Mouse (Mus musculus): ENCODE measurements around the gene Nbl1.

Gene Nbl1

DNA sequence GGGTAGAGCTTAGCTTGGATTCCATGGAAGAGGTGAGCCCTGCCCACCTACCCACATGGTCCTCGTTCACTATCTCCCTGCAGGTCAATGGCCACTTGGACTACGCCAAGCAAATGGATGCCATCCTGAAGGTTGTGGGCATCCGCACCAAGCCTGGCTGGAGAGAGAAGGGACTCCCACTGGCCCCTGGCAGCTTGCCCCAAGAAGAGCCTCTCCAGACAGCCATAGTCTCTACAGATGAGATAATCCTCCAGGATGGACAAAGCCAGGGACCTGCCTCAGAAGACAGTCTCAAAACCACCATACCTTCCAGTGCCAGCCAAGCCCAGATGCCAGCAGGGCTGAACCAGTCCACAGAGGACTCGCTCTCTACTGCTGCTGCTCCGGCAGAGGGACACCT lies 34.8 kb downstream of the Nbl1 start:
- no peak for DNase-seq

DNA sequence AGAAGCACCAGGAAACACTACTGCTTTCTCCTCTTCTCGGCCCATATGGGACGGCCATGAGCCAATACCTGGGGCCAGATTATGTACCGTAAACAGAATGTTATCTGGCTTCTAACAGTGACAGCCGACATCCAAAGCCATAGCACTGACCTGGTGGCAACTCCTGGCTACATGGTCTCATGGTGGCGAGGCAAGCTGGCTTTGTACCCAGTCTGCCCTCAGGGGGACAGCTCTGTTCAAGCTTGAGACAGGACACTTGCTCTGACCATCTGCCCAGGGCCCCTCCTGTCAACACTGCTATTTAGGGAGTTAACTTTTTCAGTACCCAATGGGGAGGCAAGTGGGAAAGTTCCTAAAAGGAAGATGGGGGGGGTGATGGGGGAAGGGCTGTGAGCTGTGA lies 35.5 kb downstream of the Nbl1 start:
- DNase-seq: no peak

DNA sequence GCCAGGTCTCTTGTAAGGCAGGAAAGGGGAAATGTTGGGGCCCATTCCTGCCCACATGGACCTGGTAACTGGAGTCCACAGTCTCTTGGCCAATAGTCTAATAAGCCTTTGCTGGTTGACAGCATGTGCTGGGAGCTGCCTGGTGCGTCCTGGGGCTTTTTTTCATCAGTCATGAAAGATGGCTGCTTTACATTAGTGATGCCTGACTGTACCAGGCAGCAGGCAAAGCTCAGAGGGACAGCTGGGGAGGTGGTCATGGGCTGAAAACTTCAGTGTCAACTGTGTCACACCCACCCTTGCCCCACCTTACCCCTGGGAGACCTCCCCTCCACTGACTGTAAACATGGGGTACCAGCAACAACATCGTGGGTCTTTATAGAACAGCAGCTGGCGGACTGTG lies 37.0 kb downstream of the Nbl1 start:
- no peak for DNase-seq

- peak; percentile 60 for DNase-seq
Observed at GRCm38 (mm10) chr4:139055336-139055735, 37.5 kb downstream of the Nbl1 start.

DNA sequence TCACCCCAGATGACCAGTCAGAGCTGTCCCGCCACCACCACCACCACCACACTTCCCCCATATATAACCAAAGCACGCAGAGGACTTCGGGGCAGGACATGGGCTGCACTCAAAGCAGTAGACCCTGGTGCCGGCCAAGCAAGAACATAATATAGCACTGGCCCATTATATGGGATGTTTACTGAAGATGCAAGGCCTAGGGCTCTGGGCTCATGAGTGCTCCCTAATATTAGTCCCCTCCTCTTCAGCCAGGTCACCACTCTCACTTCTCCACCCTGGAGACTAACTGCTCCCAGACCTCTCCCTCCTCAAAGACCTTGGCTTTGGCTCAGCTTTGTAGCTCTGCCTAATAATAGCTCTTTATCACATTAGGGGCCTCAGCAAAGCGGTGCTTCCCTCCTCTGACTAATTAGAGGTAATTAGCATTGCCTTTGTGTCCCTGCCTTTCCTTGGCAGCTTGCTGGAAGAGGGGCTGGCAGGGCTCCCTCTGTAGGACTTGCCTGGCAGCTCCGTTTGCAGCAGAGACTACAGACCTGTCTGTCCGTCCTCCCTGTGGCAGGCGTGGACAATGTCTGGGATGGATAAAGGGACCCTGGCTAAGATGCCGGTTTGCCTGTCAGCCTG lies 38.4 kb downstream of the Nbl1 start:
- DNase-seq: peak; percentile 65

- DNase-seq: no peak
Observed at GRCm38 (mm10) chr4:139053391-139053790, 39.4 kb downstream of the Nbl1 start.

DNA sequence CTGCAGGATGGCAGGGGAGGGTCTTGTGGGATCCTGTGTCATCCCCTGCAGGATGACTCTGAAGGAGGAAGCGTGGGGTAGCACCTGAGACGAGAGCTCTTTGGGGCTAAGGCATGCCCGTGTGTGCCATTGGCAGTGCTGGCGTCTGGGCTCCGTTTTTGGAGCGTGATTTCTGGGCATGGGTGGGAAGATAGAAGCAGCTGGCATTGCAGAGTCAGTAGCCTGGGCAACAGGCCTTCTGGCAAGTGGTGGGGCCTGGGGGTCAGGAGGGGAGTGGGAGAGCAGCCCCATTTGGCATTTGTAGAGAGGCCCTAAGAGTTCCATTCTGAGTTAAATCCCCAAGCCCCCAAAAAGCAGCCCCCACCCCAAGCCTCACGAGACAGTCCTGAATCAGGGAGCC lies 40.0 kb downstream of the Nbl1 start:
- DNase-seq: no peak

DNA sequence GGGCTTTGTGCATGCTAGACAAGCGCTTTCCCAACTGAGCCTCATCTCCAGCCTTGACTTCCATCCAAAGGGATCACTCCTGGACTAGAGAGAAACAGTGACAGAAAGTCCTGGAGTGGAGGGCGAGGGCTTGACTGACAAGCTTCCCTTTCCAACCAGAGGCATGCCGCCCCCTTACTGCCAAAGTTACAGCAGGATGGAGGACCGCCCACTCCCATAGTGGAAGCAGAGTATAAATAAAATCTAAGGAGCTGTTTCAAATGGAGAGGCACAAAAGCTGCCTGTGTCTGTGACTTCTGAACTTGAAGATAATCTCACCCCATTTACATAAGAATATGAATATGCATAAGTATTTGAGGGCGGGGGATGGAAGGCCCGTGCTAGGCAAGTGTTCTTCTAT lies 44.3 kb downstream of the Nbl1 start:
- DNase-seq: no peak

DNA sequence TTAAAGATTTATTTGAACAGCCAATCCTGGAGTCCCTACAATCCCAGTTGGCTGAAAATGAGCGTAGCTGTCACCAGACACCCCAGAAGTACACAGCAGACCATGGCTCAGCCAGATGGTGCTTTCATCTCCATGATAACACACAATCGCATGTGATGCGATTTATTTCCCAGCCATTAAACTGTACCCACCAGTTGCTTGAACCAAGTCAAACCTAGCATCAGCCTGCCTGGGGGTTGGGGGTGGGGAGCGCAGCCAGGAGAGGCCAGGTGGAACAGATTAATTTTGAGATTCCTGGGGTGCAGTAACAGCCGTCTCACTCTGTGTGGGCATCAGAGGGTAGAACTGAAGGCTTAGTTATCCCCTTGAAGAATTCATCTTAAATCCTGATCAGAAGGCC lies 46.4 kb downstream of the Nbl1 start:
- DNase-seq: no peak

DNA sequence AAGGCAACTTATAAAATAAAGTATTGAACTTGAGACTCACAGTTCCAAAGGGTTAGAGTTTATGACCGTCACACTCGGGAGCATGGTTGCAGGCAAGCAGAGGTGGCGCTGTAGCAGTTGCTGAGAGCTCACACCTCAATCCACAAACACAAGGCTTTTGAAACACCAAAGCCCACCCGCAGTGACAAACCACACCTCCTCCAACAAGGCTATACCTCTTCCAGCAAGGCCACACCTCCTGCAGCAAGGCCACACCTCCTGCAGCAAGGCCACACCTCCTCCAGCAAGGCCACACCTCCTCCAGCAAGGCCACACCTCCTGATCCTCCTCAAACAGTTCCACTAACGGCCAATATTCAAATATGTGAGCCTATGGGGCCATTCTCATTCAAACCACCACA lies 48.2 kb downstream of the Nbl1 start:
- DNase-seq: no peak

- DNase-seq: no peak
Observed at GRCm38 (mm10) chr4:139043600-139043999, 49.2 kb downstream of the Nbl1 start.

- DNase-seq: no peak
Observed at GRCm38 (mm10) chr4:139042611-139043010, 50.2 kb downstream of the Nbl1 start.

DNA sequence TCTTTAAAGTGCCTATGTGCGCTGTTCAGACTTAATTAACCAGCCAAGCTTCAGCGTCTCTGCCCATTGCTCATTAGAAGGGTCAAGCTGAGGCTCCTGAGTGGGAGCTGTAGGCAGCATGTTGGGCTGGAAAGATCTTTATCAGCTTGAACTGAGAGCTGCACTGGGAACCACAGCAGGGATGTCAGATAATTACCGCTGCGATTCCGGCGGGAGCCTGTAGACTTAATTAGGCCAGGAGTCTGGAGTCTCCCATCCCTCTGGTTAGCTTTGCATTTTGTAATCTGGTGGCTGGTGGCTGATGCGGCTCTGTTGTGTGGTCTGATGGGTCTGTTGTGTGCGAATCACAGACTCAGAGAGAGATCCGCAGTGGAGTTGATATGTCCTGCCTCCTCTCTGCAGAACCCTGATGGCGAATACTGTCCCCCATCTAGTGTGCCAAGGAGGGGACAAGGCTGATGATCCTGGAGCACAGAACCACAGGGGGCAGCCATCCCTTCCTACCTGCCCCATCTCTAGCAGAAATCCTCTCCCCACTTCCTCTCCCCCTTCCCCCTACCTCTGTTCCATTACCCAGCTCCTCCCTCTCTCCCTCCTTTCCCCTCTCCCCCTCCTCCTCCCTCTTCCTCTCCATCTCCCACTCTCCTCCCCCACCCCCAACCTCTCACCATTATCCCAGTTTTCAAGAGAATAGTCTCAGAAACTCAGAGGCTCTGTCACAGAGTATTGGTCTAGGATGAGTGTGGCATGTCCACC lies 52.5 kb downstream of the Nbl1 start:
- no peak for DNase-seq

GRCm38 (mm10) chr4:139037795-139038607 lies 54.8 kb downstream of the Nbl1 start:
- DNase-seq: peak; percentile 43

DNA sequence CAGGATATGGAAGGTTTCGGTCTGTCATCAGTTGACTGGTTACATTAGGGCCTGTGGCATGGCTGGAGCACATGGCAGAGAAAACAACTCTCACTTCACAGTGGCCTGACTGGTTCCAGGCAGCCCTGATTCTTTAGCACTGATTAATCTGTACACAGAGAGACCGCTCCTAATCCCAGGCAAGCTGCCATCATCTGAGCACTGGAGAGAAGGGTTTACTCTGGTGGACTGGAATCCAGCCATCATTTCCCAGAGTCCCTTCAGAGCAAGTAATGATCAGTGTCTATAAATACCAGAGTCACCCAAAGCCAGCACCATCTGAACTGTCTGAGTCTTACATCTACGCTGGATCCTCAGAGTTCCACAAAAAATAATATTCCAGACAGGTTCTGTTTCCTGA lies 57.0 kb downstream of the Nbl1 start:
- no peak for DNase-seq

GRCm38 (mm10) chr4:139034942-139035341 lies 57.9 kb downstream of the Nbl1 start:
- DNase-seq: no peak

DNA sequence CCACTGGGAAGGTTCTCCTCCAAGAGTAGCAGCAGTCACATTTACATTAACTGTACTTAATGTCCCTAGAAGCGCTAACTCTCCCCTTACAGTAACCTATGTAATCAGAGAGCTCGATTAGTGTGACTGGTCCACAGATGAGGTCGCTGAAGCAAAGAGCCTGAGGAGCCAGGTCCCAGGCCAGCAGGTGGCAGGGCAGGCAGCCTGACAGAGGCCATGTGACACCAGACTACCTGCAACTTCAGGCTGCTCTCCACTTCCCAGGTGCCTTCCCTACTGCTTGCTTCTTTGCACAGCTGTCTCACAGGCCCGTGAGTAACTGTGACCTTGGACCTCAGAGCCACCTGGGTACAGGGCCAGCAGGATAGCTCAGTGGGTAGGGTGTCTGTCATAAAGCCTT lies 58.3 kb downstream of the Nbl1 start:
- no peak for DNase-seq

GRCm38 (mm10) chr4:139034010-139034367 lies 58.8 kb downstream of the Nbl1 start:
- DNase-seq: no peak

GRCm38 (mm10) chr4:139033263-139034009 lies 59.4 kb downstream of the Nbl1 start:
- DNase-seq: no peak

GRCm38 (mm10) chr4:139032521-139032920 lies 60.3 kb downstream of the Nbl1 start:
- DNase-seq: no peak
